Mouse (Mus musculus): ENCODE data around the gene Alyref2. TPM values are rescaled to one million over a fixed set of nuclear protein-coding genes. Genes with fewer than 3 reads are reported as not detected.

The Alyref2 gene
- total and polyA plus RNA-seq, 2 experiments from 2014 or later = 13.4 to 20.8 TPM

GRCm38 (mm10) chr1:171513760-171514159, 10.5 kb downstream of the Alyref2 start:
- DNase-seq (no peak), ATAC-seq (no peak)
- no peak overlapping the region for H3K4me3 ChIP-seq (ENCODE audit: low read depth, low read length)
- no peaks in the 10 kb centered on the region for H3K9me3 ChIP-seq (ENCODE audit: low read length)
- no peaks in the 10 kb centered on the region for H3K27me3 ChIP-seq (ENCODE audit: insufficient read depth, low read length)
- no peaks in the 10 kb centered on the region for H3K4me1 ChIP-seq (ENCODE audit: insufficient read depth)
- no peaks in the 10 kb centered on the region for H3K36me3 ChIP-seq (ENCODE audit: insufficient read depth)
- 94% methylated on average over 1 of the region's 1 CpGs for WGBS
- H3K4me2 ChIP-seq (ENCODE audit: low read depth) = no peak overlapping the region
- no peak for TF ChIP-seq CTCF (IDR thresholded peaks at IDR 0.05; ENCODE audit: low read depth)
- H3K27ac ChIP-seq (ENCODE audit: low read depth, low read length) = no peak overlapping the region
- no peak overlapping the region for H3K9ac ChIP-seq

- Histone ChIP-seq H3K9ac (no peak overlapping the region), H3K4me3 (ENCODE audit: low read depth, low read length) (no peak overlapping the region), H3K27me3 (ENCODE audit: insufficient read depth, low read length) (no peaks in the 10 kb centered on the region), H3K9me3 (ENCODE audit: low read length) (no peaks in the 10 kb centered on the region), H3K36me3 (ENCODE audit: insufficient read depth) (no peaks in the 10 kb centered on the region), H3K4me2 (ENCODE audit: low read depth) (no peak overlapping the region), H3K4me1 (ENCODE audit: insufficient read depth) (no peaks in the 10 kb centered on the region), H3K27ac (ENCODE audit: low read depth, low read length) (no peak overlapping the region)
- DNase-seq = no peak
- 14% methylated on average over 1 of the region's 1 CpGs for WGBS
- TF ChIP-seq CTCF (IDR thresholded peaks at IDR 0.05; ENCODE audit: low read depth) = no peak
- ATAC-seq = no peak
Measured at GRCm38 (mm10) chr1:171515039-171515438, 11.8 kb downstream of the Alyref2 start.

- no peak overlapping the region for H3K9ac ChIP-seq
- ATAC-seq = no peak
- H3K36me3 ChIP-seq (ENCODE audit: insufficient read depth) = no peaks in the 10 kb centered on the region
- no peak overlapping the region for H3K27ac ChIP-seq (ENCODE audit: low read depth, low read length)
- H3K9me3 ChIP-seq (ENCODE audit: low read length) = no peaks in the 10 kb centered on the region
- H3K4me3 ChIP-seq (ENCODE audit: low read depth, low read length) = no peak overlapping the region
- H3K4me2 ChIP-seq (ENCODE audit: low read depth) = no peak overlapping the region
- TF ChIP-seq CTCF (IDR thresholded peaks at IDR 0.05; ENCODE audit: low read depth) = no peak
- no peaks in the 10 kb centered on the region for H3K27me3 ChIP-seq (ENCODE audit: insufficient read depth, low read length)
- H3K4me1 ChIP-seq (ENCODE audit: insufficient read depth) = no peaks in the 10 kb centered on the region
- 85% methylated on average over 4 of the region's 4 CpGs for WGBS
- no peak for DNase-seq
Measured at GRCm38 (mm10) chr1:171515557-171515956, 12.3 kb downstream of the Alyref2 start.

- WGBS = 95% methylated on average over 4 of the region's 4 CpGs
- Histone ChIP-seq H3K4me2 (ENCODE audit: low read depth) (no peak overlapping the region), H3K27ac (ENCODE audit: low read depth, low read length) (no peak overlapping the region), H3K9ac (no peak overlapping the region), H3K4me3 (ENCODE audit: low read depth, low read length) (no peak overlapping the region), H3K36me3 (ENCODE audit: insufficient read depth) (no peaks in the 10 kb centered on the region), H3K9me3 (ENCODE audit: low read length) (no peaks in the 10 kb centered on the region), H3K4me1 (ENCODE audit: insufficient read depth) (no peaks in the 10 kb centered on the region), H3K27me3 (ENCODE audit: insufficient read depth, low read length) (no peaks in the 10 kb centered on the region)
- TF ChIP-seq CTCF (IDR thresholded peaks at IDR 0.05; ENCODE audit: low read depth) = no peak
- no peak for ATAC-seq
- DNase-seq = no peak
Measured at GRCm38 (mm10) chr1:171531367-171531766, 28.1 kb downstream of the Alyref2 start.

- no peak for TF ChIP-seq CTCF (IDR thresholded peaks at IDR 0.05; ENCODE audit: low read depth)
- 58% methylated on average over 2 of the region's 2 CpGs for WGBS
Measured at GRCm38 (mm10) chr1:171532830-171533229, 29.6 kb downstream of the Alyref2 start.

GRCm38 (mm10) chr1:171534557-171534956, 31.3 kb downstream of the Alyref2 start:
- H3K9me3 ChIP-seq (ENCODE audit: low read length) = no peaks in the 10 kb centered on the region
- no peak for DNase-seq
- H3K4me1 ChIP-seq (ENCODE audit: insufficient read depth) = no peaks in the 10 kb centered on the region

More at GRCm38 (mm10) chr1:171532830-171533229, 29.6 kb downstream of the Alyref2 start:
- H3K4me2 ChIP-seq (ENCODE audit: low read depth) = no peak overlapping the region
- H3K9me3 ChIP-seq (ENCODE audit: low read length) = no peaks in the 10 kb centered on the region
- no peaks in the 10 kb centered on the region for H3K36me3 ChIP-seq (ENCODE audit: insufficient read depth)
- H3K4me1 ChIP-seq (ENCODE audit: insufficient read depth) = no peaks in the 10 kb centered on the region
- H3K27me3 ChIP-seq (ENCODE audit: insufficient read depth, low read length) = no peaks in the 10 kb centered on the region
- DNase-seq = no peak
- no peak overlapping the region for H3K27ac ChIP-seq (ENCODE audit: low read depth, low read length)
- no peak overlapping the region for H3K9ac ChIP-seq
- H3K4me3 ChIP-seq (ENCODE audit: low read depth, low read length) = no peak overlapping the region
- no peak for ATAC-seq

GRCm38 (mm10) chr1:171535194-171535593, 31.9 kb downstream of the Alyref2 start, which contains the start of gene Itln1:
TSS of gene Itln1 (minus strand) at chr1:171535294.
- Histone ChIP-seq H3K36me3 (ENCODE audit: insufficient read depth) (no peaks in the 10 kb centered on the region), H3K27me3 (ENCODE audit: insufficient read depth, low read length) (no peaks in the 10 kb centered on the region), H3K4me2 (ENCODE audit: low read depth) (no peak within 1 kb of the TSS), H3K4me1 (ENCODE audit: insufficient read depth) (no peaks in the 10 kb centered on the region), H3K27ac (ENCODE audit: low read depth, low read length) (no peak within 1 kb of the TSS), H3K4me3 (ENCODE audit: low read depth, low read length) (no peak within 1 kb of the TSS), H3K9ac (no peak within 1 kb of the TSS), H3K9me3 (ENCODE audit: low read length) (no peaks in the 10 kb centered on the region)
- DNase-seq = no peak
- 97% methylated on average over 1 of the region's 1 CpGs for WGBS
- no peak for TF ChIP-seq CTCF (IDR thresholded peaks at IDR 0.05; ENCODE audit: low read depth)
- ATAC-seq = no peak

More at GRCm38 (mm10) chr1:171534557-171534956, 31.3 kb downstream of the Alyref2 start:
- H3K27me3 ChIP-seq (ENCODE audit: insufficient read depth, low read length) = no peaks in the 10 kb centered on the region
- H3K9ac ChIP-seq = no peak overlapping the region
- TF ChIP-seq CTCF (IDR thresholded peaks at IDR 0.05; ENCODE audit: low read depth) = no peak
- no peaks in the 10 kb centered on the region for H3K36me3 ChIP-seq (ENCODE audit: insufficient read depth)
- H3K27ac ChIP-seq (ENCODE audit: low read depth, low read length) = no peak overlapping the region
- H3K4me2 ChIP-seq (ENCODE audit: low read depth) = no peak overlapping the region
- ATAC-seq = no peak
- H3K4me3 ChIP-seq (ENCODE audit: low read depth, low read length) = no peak overlapping the region

Measured in forebrain, postnatal 0 days (tissue).